Mouse (Mus musculus) neural tube, embryonic 13.5 days (tissue): ENCODE measurements around the gene Vps4b. TPM values are rescaled to one million over a fixed set of nuclear protein-coding genes. Genes with fewer than 3 reads are reported as not detected.

Source experiments
- ATAC-seq: fragments of 200-750 bp; cut with Nextera tagmentation; 2 replicates; pipeline ENCODE4 v1.8.0; 2017; ENCODE audit warnings: low read depth, mild to moderate bottlenecking, moderate TSS enrichment, moderate library complexity
- H3K27ac ChIP-seq: fragments of 300-500 bp; sonication (generic); replicated peaks from 2 replicates; pipeline ENCODE4 v1.5.1; 2015; ENCODE audit warnings: moderate library complexity, mild to moderate bottlenecking, inconsistent platforms
- H3K27me3 ChIP-seq: fragments of 300-500 bp; sonication (generic); 2 replicates; pipeline ENCODE4 v1.6.1; 2015; ENCODE audit warnings: mild to moderate bottlenecking, inconsistent platforms
- H3K36me3 ChIP-seq: fragments of 300-500 bp; sonication (generic); 2 replicates; pipeline ENCODE4 v1.6.1; 2015; ENCODE audit warnings: mild to moderate bottlenecking, inconsistent platforms
- H3K4me1 ChIP-seq: fragments of 300-500 bp; sonication (generic); replicated peaks from 2 replicates; pipeline ENCODE4 v1.6.1; 2015; ENCODE audit warnings: inconsistent platforms
- H3K4me2 ChIP-seq: fragments of 300-500 bp; sonication (generic); 2 replicates; pipeline ENCODE4 v1.6.1; 2015; ENCODE audit warnings: inconsistent platforms, mild to moderate bottlenecking, moderate library complexity
- H3K4me3 ChIP-seq: fragments of 300-500 bp; sonication (generic); 2 replicates; pipeline ENCODE4 v1.5.1; 2015; ENCODE audit warnings: mild to moderate bottlenecking, inconsistent platforms
- H3K9ac ChIP-seq: fragments of 300-500 bp; sonication (generic); 2 replicates; pipeline ENCODE4 v1.6.1; 2015; ENCODE audit warnings: moderate library complexity, mild to moderate bottlenecking, inconsistent platforms
- H3K9me3 ChIP-seq: fragments of 300-500 bp; sonication (generic); 2 replicates; pipeline ENCODE4 v1.6.1; 2016; ENCODE audit warnings: inconsistent platforms
- WGBS: fragments of 180-500 bp; shearing (Covaris S2); methylation state at CpG from one replicate; pipeline ENCODE4 v1.1.7; 2015; 5-methylcytosine and 5-hydroxymethylcytosine counted together
- polyA plus RNA-seq: library from polyadenylated mRNA; unstranded; fragments of >200 nt; fragmentation: Nextera tagmentation; extraction: Ambion mirVana; gene quantifications from 2 replicates; pipeline ENCODE4 v1.2.1, GENCODE M21; 2015

The Vps4b gene
- polyA plus RNA-seq, 1 experiment from 2014 or later, result 45.0 TPM

GRCm38 (mm10) chr1:106714530-106714981, 82.0 kb downstream of the Vps4b start:
- Histone ChIP-seq H3K36me3 (no peaks in the 10 kb centered on the region), H3K4me1 (peaks cover 36% of the 10 kb centered on the region), H3K9ac (peak overlapping the region; percentile 93), H3K27ac (peak overlapping the region; percentile 95), H3K9me3 (no peaks in the 10 kb centered on the region), H3K27me3 (no peaks in the 10 kb centered on the region), H3K4me2 (peak overlapping the region; percentile 98), H3K4me3 (peak overlapping the region; percentile 80)
- peak; percentile 78 for ATAC-seq
- WGBS, result 4% methylated on average over 19 of the region's 21 CpGs

Other genes starting within 250 kb of the Vps4b start
- 14.3 and 14.9 TPM in 2 replicates for gene Bcl2, start 82.5 kb downstream of the Vps4b start, polyA plus RNA-seq
- 10.9 and 11.3 TPM in 2 replicates for gene Kdsr, start 37.0 kb downstream of the Vps4b start, polyA plus RNA-seq
- not detected in 2 replicates for gene Serpinb5, start 64.4 kb upstream of the Vps4b start, polyA plus RNA-seq
- 0.11 TPM in 1 of 2 replicates, not detected in the other for gene Serpinb12, start 137.7 kb upstream of the Vps4b start, polyA plus RNA-seq
- not detected in 2 replicates for gene Serpinb13, start 184.3 kb upstream of the Vps4b start, polyA plus RNA-seq